Mouse (Mus musculus) kidney, adult 2 months (tissue): ENCODE data around the gene Rorb.

Experiments used
- CTCF ChIP-seq: fragments of 200-500 bp; conservative IDR thresholded peaks from 2 replicates; pipeline ENCODE4 v1.5.1; 2011; ENCODE audit warnings: low read depth, mild to moderate bottlenecking, control low read depth, low read length, moderate library complexity, mixed read lengths; ENCODE audit not compliant: insufficient read depth, insufficient read length
- POLR2A ChIP-seq: fragments of 200-500 bp; IDR thresholded peaks from one replicate; pipeline ENCODE4 v1.6.1; 2011; ENCODE audit warnings: low read depth, low read length, control low read depth

- no peak for TF ChIP-seq CTCF
- no peak for TF ChIP-seq POLR2A
Observed at GRCm38 (mm10) chr19:19033974-19034373, 77.0 kb downstream of the Rorb start.
